Mouse (Mus musculus) MEL (cell line): Measurements from ENCODE around the gene Igf2r. TPM values are rescaled to one million over a fixed set of nuclear protein-coding genes. Genes with fewer than 3 reads are reported as not detected.
A peak's percentile ranks its signal among the peaks of the same experiment; 100 is the strongest.

Experiments
- DNase-seq: peaks from one replicate; pipeline ENCODE4 v3.0.0; 2011; ENCODE audit warnings: low read depth, low spot score
- H3K27ac ChIP-seq: 2 replicates; pipeline ENCODE4 v1.5.1; 2012; ENCODE audit warnings: low read depth, mild to moderate bottlenecking, control low read depth, low read length, moderate library complexity; ENCODE audit not compliant: control insufficient read depth
- H3K27me3 ChIP-seq, 2 experiments: fragments of 150-350 bp in 1 of 2; sonication (generic) in 1 of 2; 2 replicates each; pipeline ENCODE4 v1.6.1; 2012; ENCODE audit warnings: low read length in 2 of 2, mild to moderate bottlenecking in 2 of 2, improper control_type of control experiment in 1 of 2, moderate library complexity in 1 of 2; ENCODE audit not compliant: insufficient read depth in 2 of 2, control insufficient read depth in 1 of 2
- H3K36me3 ChIP-seq, 2 experiments: 2 replicates each; pipeline ENCODE4 v1.6.1; 2012 to 2014; ENCODE audit warnings: low read length in 2 of 2, improper control_type of control experiment in 1 of 2, inconsistent platforms in 1 of 2, mild to moderate bottlenecking in 1 of 2; ENCODE audit not compliant: insufficient read depth in 2 of 2, control insufficient read depth in 1 of 2
- H3K4me1 ChIP-seq, 2 experiments: fragments of 150-350 bp in 1 of 2; sonication (generic) in 1 of 2; 2 replicates each; pipeline ENCODE4 v1.6.1; 2012; ENCODE audit warnings: low read length in 2 of 2, improper control_type of control experiment in 1 of 2, mild to moderate bottlenecking in 1 of 2; ENCODE audit not compliant: insufficient read depth in 2 of 2, control insufficient read depth in 1 of 2
- H3K4me3 ChIP-seq, 2 experiments: fragments of 150-350 bp in 1 of 2; sonication (generic) in 1 of 2; 2 replicates each; pipeline ENCODE4 v1.5.1; 2012; ENCODE audit warnings: low read depth in 2 of 2, low read length in 2 of 2, mild to moderate bottlenecking in 2 of 2, moderate library complexity in 2 of 2, control low read depth in 1 of 2, improper control_type of control experiment in 1 of 2; ENCODE audit not compliant: control insufficient read depth in 1 of 2, insufficient read depth in 1 of 2
- H3K79me2 ChIP-seq: 2 replicates; pipeline ENCODE4 v1.6.1; 2012; ENCODE audit warnings: mild to moderate bottlenecking, low read length, moderate library complexity; ENCODE audit not compliant: control insufficient read depth, poor library complexity, insufficient read depth
- H3K9ac ChIP-seq: 2 replicates; pipeline ENCODE4 v1.6.1; 2012; ENCODE audit warnings: low read depth, mild to moderate bottlenecking, control low read depth, low read length, moderate library complexity; ENCODE audit not compliant: control insufficient read depth, poor library complexity, severe bottlenecking
- H3K9me3 ChIP-seq: fragments of 150-350 bp; sonication (generic); replicated peaks from 2 replicates; pipeline ENCODE4 v1.6.1; 2012; ENCODE audit warnings: mild to moderate bottlenecking, low read length, improper control_type of control experiment, moderate library complexity; ENCODE audit not compliant: insufficient read depth
- BHLHE40 ChIP-seq: IDR thresholded peaks from 2 replicates; pipeline ENCODE4 v1.6.1; 2012; ENCODE audit warnings: low read depth, mild to moderate bottlenecking, inconsistent platforms, low read length, improper control_type of control experiment, borderline replicate concordance
- CHD2 ChIP-seq: IDR thresholded peaks from 2 replicates; pipeline ENCODE4 v1.6.1; 2011; ENCODE audit warnings: low read length, improper control_type of control experiment
- CTCF ChIP-seq, 3 experiments: IDR thresholded peaks in 2 of 3; conservative IDR thresholded peaks in 1 of 3; 2 replicates each; pipeline ENCODE4 v1.5.1; 2011 to 2012; ENCODE audit warnings: low read length in 3 of 3, low read depth in 2 of 3, mild to moderate bottlenecking in 2 of 3, improper control_type of control experiment in 1 of 3, inconsistent platforms in 1 of 3, mixed read lengths in 1 of 3, moderate library complexity in 1 of 3; ENCODE audit not compliant: control insufficient read depth in 1 of 3, insufficient read depth in 1 of 3, poor library complexity in 1 of 3, severe bottlenecking in 1 of 3
- EP300 ChIP-seq, 2 experiments: IDR thresholded peaks; 2 replicates each; pipeline ENCODE4 v1.6.1; 2011; ENCODE audit warnings: improper control_type of control experiment in 2 of 2, low read length in 2 of 2, low read depth in 1 of 2, mild to moderate bottlenecking in 1 of 2
- ETS1 ChIP-seq: IDR thresholded peaks from 2 replicates; pipeline ENCODE4 v1.6.1; 2012; ENCODE audit warnings: low read depth, mild to moderate bottlenecking, inconsistent platforms, low read length, improper control_type of control experiment, moderate library complexity
- KAT2A ChIP-seq: conservative IDR thresholded peaks from 2 replicates; pipeline ENCODE4 v1.6.1; 2012; ENCODE audit warnings: low read depth, low read length, improper control_type of control experiment, inconsistent platforms
- MAZ ChIP-seq: IDR thresholded peaks from 2 replicates; pipeline ENCODE4 v1.6.1; 2012; ENCODE audit warnings: low read depth, mild to moderate bottlenecking, inconsistent platforms, low read length, improper control_type of control experiment
- MEF2A ChIP-seq: IDR thresholded peaks from 2 replicates; pipeline ENCODE4 v1.6.1; 2014; ENCODE audit warnings: low read depth, mild to moderate bottlenecking, inconsistent platforms, low read length, improper control_type of control experiment; ENCODE audit not compliant: poor library complexity, insufficient replicate concordance, severe bottlenecking; ENCODE audit errors: extremely low read depth
- MXI1 ChIP-seq: IDR thresholded peaks from 2 replicates; pipeline ENCODE4 v1.6.1; 2011; ENCODE audit warnings: mild to moderate bottlenecking, low read depth, low read length, improper control_type of control experiment
- MYB ChIP-seq: IDR thresholded peaks from 2 replicates; pipeline ENCODE4 v1.6.1; 2011; ENCODE audit warnings: mild to moderate bottlenecking, low read depth, low read length, improper control_type of control experiment
- NRF1 ChIP-seq: IDR thresholded peaks from 2 replicates; pipeline ENCODE4 v1.6.1; 2014; ENCODE audit warnings: low read depth, mild to moderate bottlenecking, inconsistent platforms, low read length, improper control_type of control experiment, moderate library complexity; ENCODE audit not compliant: poor library complexity, insufficient read depth, severe bottlenecking
- RCOR1 ChIP-seq: IDR thresholded peaks from 2 replicates; pipeline ENCODE4 v1.6.1; 2012; ENCODE audit warnings: low read depth, mild to moderate bottlenecking, inconsistent platforms, low read length, improper control_type of control experiment
- SIN3A ChIP-seq: IDR thresholded peaks from 2 replicates; pipeline ENCODE4 v1.6.1; 2012; ENCODE audit warnings: low read length, improper control_type of control experiment, inconsistent platforms
- TBP ChIP-seq: IDR thresholded peaks from 2 replicates; pipeline ENCODE4 v1.8.0; 2011; ENCODE audit warnings: low read depth, low read length, improper control_type of control experiment
- USF1 ChIP-seq: IDR thresholded peaks from 2 replicates; pipeline ENCODE4 v1.6.1; 2014; ENCODE audit warnings: low read depth, mild to moderate bottlenecking, inconsistent platforms, low read length, improper control_type of control experiment, moderate library complexity
- USF2 ChIP-seq, 2 experiments: IDR thresholded peaks; 2 replicates each; pipeline ENCODE4 v1.6.1; 2011 to 2012; ENCODE audit warnings: improper control_type of control experiment in 2 of 2, low read length in 2 of 2, borderline replicate concordance in 1 of 2, inconsistent platforms in 1 of 2, low read depth in 1 of 2, mild to moderate bottlenecking in 1 of 2; ENCODE audit not compliant: insufficient read depth in 1 of 2
- ZNF384 ChIP-seq: IDR thresholded peaks from 2 replicates; pipeline ENCODE4 v1.6.1; 2012; ENCODE audit warnings: low read depth, mild to moderate bottlenecking, inconsistent platforms, low read length, improper control_type of control experiment
- polyA plus RNA-seq, 2 experiments: library from polyadenylated mRNA; stranded (reverse) in 1 of 2; unstranded in 1 of 2; fragments of >175 nt in 1 of 2; fragments of >200 nt in 1 of 2; gene quantifications; 2 replicates each; pipeline versions ENCODE4 v1.2.1 to v1.2.4; 2012; ENCODE audit warnings: low replicate concordance in 2 of 2, low read depth in 1 of 2; ENCODE audit not compliant: insufficient read length in 2 of 2, insufficient read depth in 1 of 2, missing spikeins in 1 of 2
- total RNA-seq: library from RNA; depleted of rRNA; stranded (reverse); fragments of 300-350 nt; gene quantifications from 2 replicates; pipeline ENCODE4 v1.2.3, GENCODE M21; 2012

Gene Igf2r
- total and polyA plus RNA-seq, 3 experiments = 18.0 to 21.7 (median 18.3) TPM

DNA sequence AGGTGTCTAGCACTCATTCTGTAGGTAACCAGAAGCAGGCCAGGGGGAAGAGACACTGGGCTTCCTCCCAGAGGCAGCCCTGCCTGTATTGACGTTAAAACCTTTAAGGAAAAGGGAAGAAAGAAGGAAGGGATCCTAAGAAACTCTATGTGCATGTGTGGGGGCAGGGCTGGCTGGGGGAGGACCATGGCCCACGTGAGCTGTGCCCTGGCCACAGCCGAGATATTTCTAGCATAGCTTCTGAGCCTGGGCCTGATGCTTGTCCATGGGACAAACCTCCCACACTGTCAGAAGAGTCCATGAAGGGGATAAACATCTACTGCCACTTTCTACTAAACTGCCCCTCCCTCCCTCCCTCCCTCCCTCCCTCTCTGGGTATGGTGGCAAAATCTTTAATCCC is 95.6 kb downstream of the Igf2r start:
- Histone ChIP-seq H3K27me3 (no peaks in the 10 kb centered on the region), H3K9me3 (no peaks in the 10 kb centered on the region), H3K27ac (no peak overlapping the region), H3K79me2 (no peaks in the 10 kb centered on the region), H3K4me1 (0 out of 4 replicates have a peak, but pooled peaks cover 0 to 2% of the 10 kb centered on the region in 2 experiments), H3K36me3 (no peaks in the 10 kb centered on the region), H3K9ac (no peak overlapping the region), H3K4me3 (no peak overlapping the region)
- TF ChIP-seq TBP = no peak
- TF ChIP-seq KAT2A = no peak
- TF ChIP-seq BHLHE40 = no peak
- no peak for TF ChIP-seq CTCF (IDR thresholded peaks at IDR 0.05 in 2 of 3, conservative IDR thresholded peaks at IDR 0.05 in 1 of 3; ENCODE audit: control insufficient read depth in 1 of 3, insufficient read depth in 1 of 3, low read depth in 2 of 3, low read length in 3 of 3, poor library complexity in 1 of 3, severe bottlenecking in 1 of 3)
- no peak for TF ChIP-seq ETS1
- DNase-seq = no peak

DNA sequence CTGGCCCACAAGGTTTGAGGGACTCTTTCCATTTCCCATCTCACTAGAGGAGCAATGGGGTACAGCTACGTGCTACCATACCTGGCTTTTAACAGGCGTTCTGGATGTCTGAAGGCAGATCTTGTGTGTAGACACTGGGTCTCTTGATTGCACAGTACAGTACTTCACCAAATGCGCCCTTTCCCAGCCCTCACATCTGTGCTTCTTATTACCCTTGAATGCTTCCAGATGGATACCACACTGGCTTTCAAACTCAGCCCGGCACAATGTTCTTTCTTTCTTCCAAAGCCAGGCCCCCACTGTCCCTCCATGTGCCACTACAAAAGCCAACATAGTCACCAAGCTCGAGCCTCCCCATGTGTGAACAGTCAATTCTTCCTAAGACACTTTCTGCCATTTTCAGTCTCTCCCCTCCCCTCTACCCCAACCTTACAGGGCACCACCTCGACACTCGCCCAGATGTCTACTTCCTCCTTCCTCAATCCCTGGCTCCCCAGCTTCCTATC is 97.1 kb downstream of the Igf2r start:
- no peak for TF ChIP-seq MEF2A
- TF ChIP-seq CHD2 = no peak
- TF ChIP-seq MAZ = no peak
- TF ChIP-seq MYB = no peak
- TF ChIP-seq SIN3A = no peak
- TF ChIP-seq USF1 = no peak
- TF ChIP-seq RCOR1 = no peak
- TF ChIP-seq NRF1 = no peak
- TF ChIP-seq ETS1 = no peak
- TF ChIP-seq MXI1 = no peak
- TF ChIP-seq KAT2A = no peak
- TF ChIP-seq ZNF384 = no peak
- TF ChIP-seq USF2 (IDR thresholded peaks at IDR 0.05; ENCODE audit: borderline replicate concordance in 1 of 2, insufficient read depth in 1 of 2, low read depth in 1 of 2, low read length in 2 of 2) = no peak
- TF ChIP-seq EP300 (IDR thresholded peaks at IDR 0.05; ENCODE audit: low read depth in 1 of 2, low read length in 2 of 2) = no peak
- DNase-seq = peak; percentile 14
- no peaks in the 10 kb centered on the region for H3K27me3 ChIP-seq
- H3K4me3 ChIP-seq = no peak overlapping the region
- H3K9ac ChIP-seq = no peak overlapping the region
- no peaks in the 10 kb centered on the region for H3K9me3 ChIP-seq
- peaks cover 0 to 7% of the 10 kb centered on the region in 2 experiments; a peak in 2 of 4 replicates for H3K4me1 ChIP-seq
- peaks cover 0 to 5% of the 10 kb centered on the region in 2 experiments; a peak in 1 of 4 replicates for H3K36me3 ChIP-seq
- no peaks in the 10 kb centered on the region for H3K79me2 ChIP-seq
- no peak overlapping the region for H3K27ac ChIP-seq
